Mouse (Mus musculus) midbrain, postnatal 0 days (tissue): ENCODE measurements at regions not wholly inside any gene's neighbourhood (a gene's known extent, or its start where the extent isn't known, plus 50 kb on each side); places are given as distances from the start of the nearest gene placed in this dataset.
A peak's percentile ranks its signal among the peaks of the same experiment; 100 is the strongest.

Experiments
- ATAC-seq: fragments of 200-750 bp; cut with Nextera tagmentation; 2 replicates; pipeline ENCODE4 v1.8.0; 2017; ENCODE audit warnings: moderate number of reproducible peaks, mild to moderate bottlenecking, moderate TSS enrichment, moderate library complexity; ENCODE audit not compliant: low FRiP score
- DNase-seq: peaks from one replicate; pipeline ENCODE4 v3.0.0-alpha.2; 2015; ENCODE audit warnings: low spot score
- H3K27ac ChIP-seq: fragments of 300-500 bp; sonication (generic); 2 replicates; pipeline ENCODE4 v1.5.1; 2014; ENCODE audit warnings: low read depth, mild to moderate bottlenecking, low read length, mixed read lengths
- H3K27me3 ChIP-seq: fragments of 300-500 bp; sonication (generic); 2 replicates; pipeline ENCODE4 v1.6.1; 2014; ENCODE audit warnings: low read length, control low read depth, mixed read lengths; ENCODE audit not compliant: insufficient read depth
- H3K36me3 ChIP-seq: fragments of 300-500 bp; sonication (generic); 2 replicates; pipeline ENCODE4 v1.6.1; 2014; ENCODE audit warnings: low read length, control low read depth, mixed read lengths; ENCODE audit not compliant: insufficient read depth
- H3K4me1 ChIP-seq: fragments of 300-500 bp; sonication (generic); 2 replicates; pipeline ENCODE4 v1.6.1; 2014; ENCODE audit warnings: mild to moderate bottlenecking, control low read depth, antibody characterized with exemption, low read length, mixed read lengths; ENCODE audit not compliant: insufficient read depth
- H3K4me2 ChIP-seq: fragments of 300-500 bp; sonication (generic); 2 replicates; pipeline ENCODE4 v1.6.1; 2014; ENCODE audit warnings: low read depth, mild to moderate bottlenecking, low read length, mixed read lengths; ENCODE audit not compliant: poor library complexity, severe bottlenecking
- H3K4me3 ChIP-seq: fragments of 300-500 bp; sonication (generic); 2 replicates; pipeline ENCODE4 v1.5.1; 2014; ENCODE audit warnings: low read depth, mild to moderate bottlenecking, low read length, moderate library complexity
- H3K9ac ChIP-seq: fragments of 300-500 bp; sonication (generic); replicated peaks from 2 replicates; pipeline ENCODE4 v1.6.1; 2014; ENCODE audit warnings: mild to moderate bottlenecking, low read length, moderate library complexity, mixed read lengths; ENCODE audit not compliant: poor library complexity, severe bottlenecking
- H3K9me3 ChIP-seq: fragments of 300-500 bp; sonication (generic); 2 replicates; pipeline ENCODE4 v1.6.1; 2016; ENCODE audit warnings: low read length, control low read depth
- CTCF ChIP-seq: IDR thresholded peaks from 2 replicates; pipeline ENCODE4 v1.5.1; 2016; ENCODE audit warnings: antibody characterized with exemption, mild to moderate bottlenecking
- WGBS: fragments of 180-500 bp; shearing (Covaris S2); extraction: QIAGEN DNeasy Blood & Tissue Kit; methylation state at CpG from one replicate; pipeline ENCODE4 v1.1.7; 2014; 5-methylcytosine and 5-hydroxymethylcytosine counted together

DNA sequence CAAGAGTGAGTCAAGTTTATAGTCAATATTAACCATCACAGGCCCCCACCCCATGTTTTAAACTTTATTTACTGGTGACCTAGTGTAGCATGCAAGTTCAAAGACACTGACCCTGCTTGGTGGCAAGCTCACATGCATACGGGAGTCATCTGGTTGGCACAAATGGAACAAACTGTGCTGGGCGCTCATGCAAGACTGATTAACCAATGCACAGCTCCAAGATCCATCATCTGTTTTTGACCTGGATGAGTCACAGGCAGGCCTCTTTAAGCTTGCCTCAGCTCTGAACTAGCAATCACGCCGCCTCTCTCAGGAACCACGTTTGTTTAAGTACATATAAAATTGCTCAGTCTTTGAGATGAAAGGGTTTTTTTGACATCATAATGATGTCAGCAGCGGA lies 313.1 kb downstream of the Irs2 start:
- TF ChIP-seq CTCF: no peak
- H3K4me2 ChIP-seq: no peak overlapping the region
- WGBS: 86% methylated on average over 6 of the region's 6 CpGs
- H3K4me3 ChIP-seq: no peak overlapping the region
- H3K4me1 ChIP-seq: no peaks in the 10 kb centered on the region
- DNase-seq (peak; percentile 48), ATAC-seq (no peak)
- H3K36me3 ChIP-seq: no peaks in the 10 kb centered on the region
- H3K27ac ChIP-seq: no peak overlapping the region
- H3K27me3 ChIP-seq: no peaks in the 10 kb centered on the region
- no peaks in the 10 kb centered on the region for H3K9me3 ChIP-seq
- no peak overlapping the region for H3K9ac ChIP-seq

DNA sequence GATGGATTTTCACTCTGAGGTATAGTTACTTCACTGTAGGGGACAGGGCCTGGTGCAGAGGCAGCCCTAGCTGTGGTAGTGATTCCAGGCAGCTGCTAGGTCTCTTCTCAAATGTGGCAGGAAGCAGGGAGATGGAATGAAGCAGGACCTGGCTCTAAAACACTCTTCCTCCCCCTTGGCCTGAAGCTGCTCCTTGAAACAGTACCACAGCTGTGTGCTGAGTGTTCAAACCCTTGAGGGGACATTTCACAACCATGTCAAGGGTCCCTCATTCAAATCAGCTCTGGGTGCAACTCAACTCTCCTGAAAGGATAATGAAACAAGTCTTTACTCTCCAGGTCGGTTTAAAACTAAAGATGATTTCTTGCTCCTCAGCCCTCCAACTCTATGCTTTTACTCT lies 317.6 kb downstream of the Irs2 start:
- no peak for TF ChIP-seq CTCF
- H3K4me2 ChIP-seq: no peak overlapping the region
- no peak overlapping the region for H3K9ac ChIP-seq
- H3K4me1 ChIP-seq: no peaks in the 10 kb centered on the region
- no peaks in the 10 kb centered on the region for H3K27me3 ChIP-seq
- H3K4me3 ChIP-seq: no peak overlapping the region
- DNase-seq: no peak
- no peaks in the 10 kb centered on the region for H3K9me3 ChIP-seq
- no peak overlapping the region for H3K27ac ChIP-seq
- no peak for ATAC-seq
- H3K36me3 ChIP-seq: no peaks in the 10 kb centered on the region
- 94% methylated on average over 1 of the region's 1 CpGs for WGBS

DNA sequence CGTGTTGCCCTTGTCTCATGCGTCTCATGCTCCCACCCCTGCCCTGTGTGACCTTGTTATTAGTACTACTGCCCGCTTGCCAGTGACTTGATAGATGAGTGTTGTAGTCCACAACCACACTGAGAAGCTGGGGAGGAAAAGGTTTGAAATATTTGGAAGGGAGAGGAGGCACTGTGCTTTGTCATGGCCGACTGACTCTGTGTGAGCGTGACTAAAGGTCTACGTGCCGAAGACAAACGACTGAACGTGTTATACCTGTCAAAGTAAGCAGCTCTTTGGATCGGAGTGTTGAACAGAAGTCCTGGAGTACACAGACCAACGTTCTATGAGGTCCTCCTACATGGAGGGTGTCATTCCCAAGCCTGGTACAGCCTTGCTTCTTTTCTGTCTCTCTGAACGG lies 318.4 kb downstream of the Irs2 start:
- Histone ChIP-seq H3K4me3 (no peak overlapping the region), H3K9ac (no peak overlapping the region), H3K27ac (no peak overlapping the region), H3K27me3 (no peaks in the 10 kb centered on the region), H3K4me2 (no peak overlapping the region), H3K9me3 (no peaks in the 10 kb centered on the region), H3K4me1 (no peaks in the 10 kb centered on the region), H3K36me3 (no peaks in the 10 kb centered on the region)
- ATAC-seq (no peak), DNase-seq (no peak)
- TF ChIP-seq CTCF: no peak
- WGBS: 62% methylated on average over 12 of the region's 12 CpGs

DNA sequence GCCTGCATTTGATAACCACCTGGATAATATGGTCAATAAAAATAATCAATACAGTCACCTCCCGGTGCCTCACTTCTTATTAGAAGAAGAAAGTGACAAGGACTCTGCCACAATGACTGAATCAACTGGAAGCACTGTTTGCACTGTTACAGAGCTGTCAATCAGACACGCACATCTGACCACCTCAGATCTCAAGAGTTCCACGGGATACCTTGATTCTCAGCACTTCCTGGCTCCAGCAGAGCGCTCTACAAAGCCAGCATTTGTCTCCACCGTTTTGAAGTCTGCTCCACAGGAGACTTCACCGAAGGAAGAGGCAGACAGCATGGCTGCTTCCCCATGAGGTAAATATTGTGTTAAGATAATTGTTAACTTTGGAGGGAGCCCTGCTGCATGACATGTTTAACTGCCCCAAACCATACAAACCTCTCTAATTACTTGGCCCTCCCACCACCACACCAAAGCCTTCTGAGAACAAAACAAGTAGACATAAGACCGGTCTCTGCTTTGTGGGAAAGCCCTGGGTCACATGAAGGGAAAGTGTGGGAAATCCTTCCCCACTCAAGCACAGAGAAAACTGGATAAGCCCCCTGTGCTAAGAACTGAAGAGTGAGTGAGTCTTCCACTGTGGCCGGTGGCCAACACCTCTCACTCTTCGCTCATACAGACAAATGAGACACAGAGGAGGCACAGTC lies 320.2 kb downstream of the Irs2 start:
- H3K4me2 ChIP-seq: no peak overlapping the region
- peak; percentile 37 for DNase-seq
- H3K27me3 ChIP-seq: no peaks in the 10 kb centered on the region
- H3K27ac ChIP-seq: no peak overlapping the region
- TF ChIP-seq CTCF: no peak
- no peaks in the 10 kb centered on the region for H3K4me1 ChIP-seq
- no peaks in the 10 kb centered on the region for H3K36me3 ChIP-seq
- no peaks in the 10 kb centered on the region for H3K9me3 ChIP-seq
- ATAC-seq: no peak
- H3K9ac ChIP-seq: no peak overlapping the region
- H3K4me3 ChIP-seq: no peak overlapping the region
- WGBS: 28% methylated on average over 9 of the region's 9 CpGs
